Mouse (Mus musculus): ENCODE measurements at regions not wholly inside any gene's neighbourhood (a gene's known extent, or its start where the extent isn't known, plus 50 kb on each side); places are given as distances from the start of the nearest gene placed in this dataset.

DNA sequence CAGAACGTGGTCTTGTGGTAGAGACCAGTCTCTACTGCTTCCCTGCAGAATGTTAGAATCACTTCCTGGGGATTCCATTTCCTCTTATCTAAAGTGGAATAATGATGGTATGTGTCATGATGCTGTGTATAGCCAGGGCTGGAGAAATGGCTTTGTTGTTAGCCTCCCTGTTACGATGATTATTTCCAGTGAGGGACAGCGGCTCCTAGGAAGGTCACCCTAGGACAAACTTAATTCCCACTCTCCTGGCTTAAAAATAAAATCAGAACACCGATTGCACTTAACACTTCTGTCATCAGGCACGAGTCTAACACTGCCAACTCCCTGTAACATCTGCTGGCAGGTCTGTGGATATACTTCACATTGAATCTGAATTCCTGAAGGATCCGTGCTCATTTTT is 151.9 kb upstream of the Hs3st2 start:
- DNase-seq: no peak
- Histone ChIP-seq H3K27me3 (replicated peaks; ENCODE audit: control insufficient read depth, insufficient read depth, low read length) (no peaks in the 10 kb centered on the region), H3K27ac (ENCODE audit: insufficient read depth, low read depth, low read length) (no peak overlapping the region), H3K4me3 (ENCODE audit: insufficient read depth, low read depth, low read length) (no peak overlapping the region), H3K4me1 (ENCODE audit: control insufficient read depth, insufficient read depth, low read length) (no peaks in the 10 kb centered on the region), H3K36me3 (ENCODE audit: control insufficient read depth, insufficient read depth, low read length) (no peaks in the 10 kb centered on the region)
- TF ChIP-seq POLR2A (IDR thresholded peaks at IDR 0.05; ENCODE audit: low read depth, low read length): no peak
- no peak for TF ChIP-seq CTCF (conservative IDR thresholded peaks at IDR 0.05; ENCODE audit: insufficient read depth, insufficient read length, low read depth, low read length)
- WGBS: 52% methylated on average over 6 of the region's 6 CpGs

DNA sequence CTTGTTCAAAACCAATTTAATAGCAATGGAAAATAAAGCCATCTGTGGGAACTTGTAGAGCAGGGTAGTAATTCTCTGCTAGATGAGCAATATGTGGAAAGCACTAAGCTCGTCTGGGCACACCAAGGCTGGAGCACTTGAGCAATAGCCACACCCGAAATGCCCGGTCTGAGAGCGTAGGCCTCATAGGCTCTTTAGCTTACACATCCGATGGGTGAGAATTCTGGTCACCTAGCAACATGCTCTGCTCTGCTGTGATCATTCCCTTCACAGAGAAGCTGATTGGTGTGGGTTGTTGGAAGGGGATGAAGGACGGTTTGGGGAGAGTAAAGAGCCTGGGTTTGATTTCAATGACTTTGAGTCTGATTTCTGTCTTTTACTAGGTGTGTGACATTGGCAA is 143.8 kb upstream of the Hs3st2 start:
- no peak overlapping the region for H3K4me3 ChIP-seq (ENCODE audit: insufficient read depth, low read depth, low read length)
- TF ChIP-seq CTCF (conservative IDR thresholded peaks at IDR 0.05; ENCODE audit: insufficient read depth, insufficient read length, low read depth, low read length) (no peak), POLR2A (IDR thresholded peaks at IDR 0.05; ENCODE audit: low read depth, low read length) (no peak)
- 85% methylated on average over 6 of the region's 6 CpGs for WGBS
- no peaks in the 10 kb centered on the region for H3K4me1 ChIP-seq (ENCODE audit: control insufficient read depth, insufficient read depth, low read length)
- DNase-seq: no peak
- H3K27me3 ChIP-seq (replicated peaks; ENCODE audit: control insufficient read depth, insufficient read depth, low read length): no peaks in the 10 kb centered on the region
- H3K36me3 ChIP-seq (ENCODE audit: control insufficient read depth, insufficient read depth, low read length): no peaks in the 10 kb centered on the region
- H3K27ac ChIP-seq (ENCODE audit: insufficient read depth, low read depth, low read length): no peak overlapping the region

DNA sequence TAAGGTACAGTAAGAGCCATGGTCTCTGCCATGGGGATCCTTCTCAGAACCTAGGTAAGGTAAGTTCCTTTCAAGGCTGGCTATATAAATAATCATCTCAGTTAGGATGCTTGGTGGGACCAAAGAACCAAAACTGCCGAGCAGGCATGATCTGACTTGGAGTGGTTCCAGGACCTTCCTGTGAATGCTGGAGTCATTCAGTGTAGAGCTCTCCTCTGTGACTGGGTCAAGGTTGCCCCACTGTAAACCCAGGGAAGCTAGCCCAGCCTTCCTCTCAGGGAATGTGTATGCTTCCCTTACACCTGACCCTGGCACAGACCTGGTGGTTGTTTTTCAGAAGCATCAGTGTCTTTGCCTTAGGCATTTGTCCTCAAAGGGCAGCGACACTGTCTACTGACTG is 134.2 kb upstream of the Hs3st2 start:
- 63% methylated on average over 2 of the region's 2 CpGs for WGBS

GRCm38 (mm10) chr7:121258826-121259496 is 132.7 kb upstream of the Hs3st2 start:
- TF ChIP-seq POLR2A (IDR thresholded peaks at IDR 0.05; ENCODE audit: low read depth, low read length) (no peak), CTCF (conservative IDR thresholded peaks at IDR 0.05; ENCODE audit: insufficient read depth, insufficient read length, low read depth, low read length) (peak; percentile 84)
- no peaks in the 10 kb centered on the region for H3K4me1 ChIP-seq (ENCODE audit: control insufficient read depth, insufficient read depth, low read length)
- H3K27me3 ChIP-seq (replicated peaks; ENCODE audit: control insufficient read depth, insufficient read depth, low read length): no peaks in the 10 kb centered on the region
- no peak overlapping the region for H3K4me3 ChIP-seq (ENCODE audit: insufficient read depth, low read depth, low read length)
- H3K36me3 ChIP-seq (ENCODE audit: control insufficient read depth, insufficient read depth, low read length): no peaks in the 10 kb centered on the region
- WGBS: 49% methylated on average over 12 of the region's 12 CpGs
- DNase-seq: peak; percentile 47
- no peak overlapping the region for H3K27ac ChIP-seq (ENCODE audit: insufficient read depth, low read depth, low read length)

More for the DNA sequence above, 134.2 kb upstream of the Hs3st2 start:
- no peaks in the 10 kb centered on the region for H3K36me3 ChIP-seq (ENCODE audit: control insufficient read depth, insufficient read depth, low read length)
- no peaks in the 10 kb centered on the region for H3K27me3 ChIP-seq (replicated peaks; ENCODE audit: control insufficient read depth, insufficient read depth, low read length)
- no peak overlapping the region for H3K27ac ChIP-seq (ENCODE audit: insufficient read depth, low read depth, low read length)
- TF ChIP-seq POLR2A (IDR thresholded peaks at IDR 0.05; ENCODE audit: low read depth, low read length): no peak
- TF ChIP-seq CTCF (conservative IDR thresholded peaks at IDR 0.05; ENCODE audit: insufficient read depth, insufficient read length, low read depth, low read length): no peak
- DNase-seq: no peak
- no peak overlapping the region for H3K4me3 ChIP-seq (ENCODE audit: insufficient read depth, low read depth, low read length)
- no peaks in the 10 kb centered on the region for H3K4me1 ChIP-seq (ENCODE audit: control insufficient read depth, insufficient read depth, low read length)

DNA sequence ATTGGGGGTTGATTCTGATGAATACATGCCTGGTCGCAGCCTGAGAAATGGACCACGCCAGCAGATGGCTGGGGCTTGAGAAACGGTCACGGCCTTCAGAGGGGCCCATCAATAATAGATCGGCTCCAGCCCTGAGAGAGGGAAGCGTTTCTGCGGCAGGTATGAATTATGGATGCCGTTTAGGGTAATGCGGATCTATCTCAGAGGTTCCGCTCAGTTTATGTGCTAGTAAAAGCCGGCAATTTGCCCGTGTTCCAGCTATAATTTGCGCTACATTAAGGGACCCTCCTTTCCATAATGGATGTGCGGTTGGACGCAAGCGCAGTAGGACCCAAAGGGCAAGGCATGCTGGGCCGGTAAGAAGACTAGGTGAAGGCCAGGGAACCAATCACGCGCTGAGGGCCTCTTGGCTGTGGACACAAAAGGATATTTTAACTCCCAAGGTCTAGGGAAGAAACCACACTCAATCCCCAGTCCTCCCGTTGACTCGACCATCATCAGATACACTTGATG is 132.1 kb upstream of the Hs3st2 start:
- no peak for TF ChIP-seq POLR2A (IDR thresholded peaks at IDR 0.05; ENCODE audit: low read depth, low read length)
- no peak for TF ChIP-seq CTCF (conservative IDR thresholded peaks at IDR 0.05; ENCODE audit: insufficient read depth, insufficient read length, low read depth, low read length)
- H3K27me3 ChIP-seq (replicated peaks; ENCODE audit: control insufficient read depth, insufficient read depth, low read length): no peaks in the 10 kb centered on the region
- no peak overlapping the region for H3K4me3 ChIP-seq (ENCODE audit: insufficient read depth, low read depth, low read length)
- no peaks in the 10 kb centered on the region for H3K4me1 ChIP-seq (ENCODE audit: control insufficient read depth, insufficient read depth, low read length)
- no peak for DNase-seq
- no peak overlapping the region for H3K27ac ChIP-seq (ENCODE audit: insufficient read depth, low read depth, low read length)
- no peaks in the 10 kb centered on the region for H3K36me3 ChIP-seq (ENCODE audit: control insufficient read depth, insufficient read depth, low read length)
- WGBS: 87% methylated on average over 21 of the region's 21 CpGs

GRCm38 (mm10) chr7:121269358-121269757 is 122.3 kb upstream of the Hs3st2 start:
- TF ChIP-seq CTCF (conservative IDR thresholded peaks at IDR 0.05; ENCODE audit: insufficient read depth, insufficient read length, low read depth, low read length) (no peak), POLR2A (IDR thresholded peaks at IDR 0.05; ENCODE audit: low read depth, low read length) (no peak)
- 78% methylated on average over 2 of the region's 2 CpGs for WGBS
- Histone ChIP-seq H3K27ac (ENCODE audit: insufficient read depth, low read depth, low read length) (no peak overlapping the region), H3K36me3 (ENCODE audit: control insufficient read depth, insufficient read depth, low read length) (no peaks in the 10 kb centered on the region), H3K27me3 (replicated peaks; ENCODE audit: control insufficient read depth, insufficient read depth, low read length) (no peaks in the 10 kb centered on the region), H3K4me1 (ENCODE audit: control insufficient read depth, insufficient read depth, low read length) (no peaks in the 10 kb centered on the region), H3K4me3 (ENCODE audit: insufficient read depth, low read depth, low read length) (no peak overlapping the region)
- DNase-seq: no peak

GRCm38 (mm10) chr7:121280597-121280996 is 111.1 kb upstream of the Hs3st2 start:
- DNase-seq: no peak
- Histone ChIP-seq H3K36me3 (ENCODE audit: control insufficient read depth, insufficient read depth, low read length) (no peaks in the 10 kb centered on the region), H3K27ac (ENCODE audit: insufficient read depth, low read depth, low read length) (no peak overlapping the region), H3K4me3 (ENCODE audit: insufficient read depth, low read depth, low read length) (no peak overlapping the region), H3K27me3 (replicated peaks; ENCODE audit: control insufficient read depth, insufficient read depth, low read length) (no peaks in the 10 kb centered on the region), H3K4me1 (ENCODE audit: control insufficient read depth, insufficient read depth, low read length) (no peaks in the 10 kb centered on the region)
- no peak for TF ChIP-seq POLR2A (IDR thresholded peaks at IDR 0.05; ENCODE audit: low read depth, low read length)
- TF ChIP-seq CTCF (conservative IDR thresholded peaks at IDR 0.05; ENCODE audit: insufficient read depth, insufficient read length, low read depth, low read length): no peak
- WGBS: 32% methylated on average over 1 of the region's 1 CpGs

Data from kidney, adult 2 months (tissue).